Mouse (Mus musculus): ENCODE data around the gene Abr. TPM values are rescaled to one million over a fixed set of nuclear protein-coding genes. Genes with fewer than 3 reads are reported as not detected.

Abr gene
- polyA plus RNA-seq, 1 experiment = 8.5 TPM

DNA sequence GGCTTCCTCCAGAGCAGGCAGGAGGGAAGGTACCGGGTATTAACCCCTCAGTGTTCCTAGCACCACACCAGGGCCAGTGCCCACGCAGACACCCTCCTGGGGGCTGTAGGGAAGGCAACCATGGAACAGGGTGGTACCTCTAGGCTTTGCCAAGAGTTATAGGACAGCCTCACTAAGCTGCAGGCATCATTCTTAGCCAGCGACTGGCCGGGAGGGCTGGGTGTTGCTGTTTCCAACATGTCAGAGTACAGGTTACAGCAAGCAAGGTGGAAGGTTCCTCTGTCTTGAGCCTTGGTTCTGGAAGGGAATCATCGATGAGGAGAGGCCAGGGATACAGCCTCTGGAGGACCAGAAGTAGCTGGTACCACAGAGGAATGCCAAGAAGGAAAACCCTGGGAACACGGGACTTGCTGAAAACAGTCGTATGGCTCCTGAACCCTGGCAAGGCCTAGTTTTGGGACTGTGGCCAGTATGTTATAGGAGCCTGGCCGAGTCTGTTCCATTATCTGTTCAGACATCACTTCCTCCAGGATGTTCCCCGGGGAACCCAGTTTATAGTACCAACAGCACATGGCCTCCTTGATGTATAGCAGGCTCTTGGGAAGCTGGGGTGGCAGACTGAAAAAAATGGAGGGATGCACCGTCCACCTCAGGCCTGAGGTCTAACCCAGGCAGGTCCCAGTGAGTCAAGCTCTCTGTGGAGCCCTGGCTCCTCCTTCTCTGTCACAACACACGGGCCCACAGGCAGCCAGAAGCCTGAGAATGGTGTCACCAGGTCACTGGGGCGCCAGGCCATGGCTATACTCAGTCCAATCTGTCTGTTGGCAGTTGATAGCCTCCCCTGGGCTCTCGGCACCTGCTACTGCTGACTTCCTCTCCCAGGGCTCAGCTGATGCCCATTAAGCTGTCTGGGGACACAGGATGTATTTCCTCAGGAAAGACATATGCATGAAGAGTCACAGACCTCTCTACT lies 112.1 kb downstream of the Abr start:
- Histone ChIP-seq H3K9me3 (no peaks in the 10 kb centered on the region), H3K36me3 (replicated peaks; ENCODE audit: low read length) (no peaks in the 10 kb centered on the region), H3K4me3 (replicated peaks) (no peak overlapping the region), H3K4me1 (peaks cover 40% of the 10 kb centered on the region), H3K27me3 (replicated peaks) (peaks cover 56% of the 10 kb centered on the region)
- no peak for TF ChIP-seq FLI1 (IDR thresholded peaks at IDR 0.05; ENCODE audit: low read length)
- no peak for TF ChIP-seq GATA1 (IDR thresholded peaks at IDR 0.05; ENCODE audit: borderline replicate concordance, low read length)

DNA sequence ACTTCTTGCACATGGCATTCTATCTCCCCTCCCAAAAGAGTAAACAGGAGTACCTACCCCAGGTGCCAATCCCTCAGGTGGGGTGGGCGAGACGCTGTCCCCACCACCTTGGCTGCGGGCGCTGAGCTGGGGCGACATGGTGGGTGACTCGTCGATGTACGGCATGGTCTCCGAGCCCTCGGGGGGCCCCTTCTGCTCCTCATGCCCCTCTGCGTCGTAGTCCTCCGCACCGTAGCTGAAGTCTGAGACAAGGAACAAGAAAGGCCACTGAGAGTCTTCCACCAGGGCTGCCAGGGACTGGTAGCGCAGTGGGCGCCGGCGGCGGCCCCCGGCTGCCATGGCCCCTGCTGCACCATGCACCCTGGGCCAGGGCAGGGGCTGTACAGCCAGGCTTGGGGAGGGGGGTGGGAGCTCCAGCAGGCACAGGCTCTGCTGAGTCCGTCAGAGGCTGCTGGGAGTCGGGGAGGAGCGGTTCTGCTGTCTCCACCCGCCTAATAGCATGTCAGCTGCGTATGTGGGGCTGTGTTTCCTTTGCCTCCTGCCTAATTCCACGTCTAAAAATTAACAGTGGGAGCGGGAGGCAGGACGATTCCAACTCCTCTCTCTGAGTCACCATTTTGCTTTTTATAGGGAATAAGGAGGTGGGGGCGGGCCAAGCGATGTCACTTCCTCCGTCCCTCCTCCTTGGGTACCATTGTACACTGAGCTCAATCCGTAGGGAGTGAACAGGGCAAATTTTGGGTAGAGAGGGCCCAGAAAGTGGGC lies 113.1 kb downstream of the Abr start:
- TF ChIP-seq GATA1 (IDR thresholded peaks at IDR 0.05; ENCODE audit: borderline replicate concordance, low read length) = no peak
- no peak for TF ChIP-seq FLI1 (IDR thresholded peaks at IDR 0.05; ENCODE audit: low read length)
- H3K4me1 ChIP-seq = peaks cover 48% of the 10 kb centered on the region
- H3K36me3 ChIP-seq (replicated peaks; ENCODE audit: low read length) = no peaks in the 10 kb centered on the region
- no peak overlapping the region for H3K4me3 ChIP-seq (replicated peaks)
- H3K9me3 ChIP-seq = no peaks in the 10 kb centered on the region
- peaks cover 54% of the 10 kb centered on the region for H3K27me3 ChIP-seq (replicated peaks)

DNA sequence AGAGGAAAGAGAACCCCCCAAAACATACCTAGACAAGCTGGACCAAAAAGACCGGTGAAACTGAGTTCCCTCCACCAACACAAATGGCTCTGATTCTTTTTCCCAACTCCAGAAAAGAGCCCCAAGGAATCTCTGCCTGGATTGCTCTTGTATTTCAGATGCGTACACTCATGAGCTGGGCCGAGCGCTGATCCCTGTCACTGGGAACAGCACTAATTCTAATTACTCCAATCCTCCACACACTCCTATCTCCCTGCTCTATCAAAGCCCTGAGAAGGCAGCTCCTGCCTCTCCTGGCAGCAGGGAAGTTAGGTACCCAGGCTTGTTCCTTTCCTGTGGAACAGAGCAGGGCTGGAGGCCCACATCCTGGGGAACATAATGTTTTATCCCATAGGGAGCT lies 114.0 kb downstream of the Abr start:
- H3K9me3 ChIP-seq = no peaks in the 10 kb centered on the region
- peaks cover 59% of the 10 kb centered on the region for H3K27me3 ChIP-seq (replicated peaks)
- TF ChIP-seq GATA1 (IDR thresholded peaks at IDR 0.05; ENCODE audit: borderline replicate concordance, low read length) (no peak), FLI1 (IDR thresholded peaks at IDR 0.05; ENCODE audit: low read length) (no peak)
- no peak overlapping the region for H3K4me3 ChIP-seq (replicated peaks)
- no peaks in the 10 kb centered on the region for H3K36me3 ChIP-seq (replicated peaks; ENCODE audit: low read length)
- H3K4me1 ChIP-seq = peaks cover 52% of the 10 kb centered on the region

DNA sequence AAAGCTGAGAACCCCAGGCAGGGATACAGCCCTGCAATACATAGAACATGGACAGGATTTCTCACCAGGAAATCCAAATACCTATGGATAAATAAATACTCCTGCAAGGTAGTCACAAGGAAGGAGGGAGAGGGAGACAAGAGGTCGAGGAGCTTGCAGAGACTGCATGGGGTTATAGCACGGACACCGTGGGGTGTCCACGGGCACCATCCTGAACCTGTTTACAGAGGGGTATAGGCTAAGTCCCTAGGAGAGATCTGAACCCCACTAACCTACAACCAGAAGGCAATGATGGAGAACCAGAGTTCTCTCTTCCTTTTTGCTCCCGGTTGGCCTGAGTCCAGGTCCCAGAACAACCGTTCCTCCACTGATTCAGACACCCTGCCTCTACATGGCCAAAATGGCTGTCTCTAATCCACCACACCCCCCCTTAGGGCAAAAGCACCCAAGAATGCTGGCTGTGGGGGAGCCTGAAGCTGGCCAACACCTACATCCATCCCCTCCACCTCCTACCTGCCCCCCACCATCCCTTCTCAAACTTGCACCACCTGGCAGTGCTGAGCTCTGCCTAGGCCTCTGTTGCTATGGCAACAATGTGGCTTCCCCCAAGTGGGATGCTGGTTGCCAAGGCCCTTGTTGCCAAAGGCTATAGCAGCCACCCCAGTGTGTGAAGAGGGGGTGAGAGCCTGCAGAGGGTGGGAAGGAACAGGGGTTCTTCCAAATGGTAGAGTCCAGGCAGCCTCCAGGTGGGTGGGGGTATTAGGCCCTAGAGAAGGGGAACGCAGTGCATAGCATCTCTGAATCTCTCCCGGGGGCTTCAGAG lies 114.6 kb downstream of the Abr start:
- peaks cover 62% of the 10 kb centered on the region for H3K27me3 ChIP-seq (replicated peaks)
- TF ChIP-seq FLI1 (IDR thresholded peaks at IDR 0.05; ENCODE audit: low read length) = no peak
- no peak for TF ChIP-seq GATA1 (IDR thresholded peaks at IDR 0.05; ENCODE audit: borderline replicate concordance, low read length)
- H3K4me1 ChIP-seq = peaks cover 50% of the 10 kb centered on the region
- no peaks in the 10 kb centered on the region for H3K36me3 ChIP-seq (replicated peaks; ENCODE audit: low read length)
- no peaks in the 10 kb centered on the region for H3K9me3 ChIP-seq
- H3K4me3 ChIP-seq (replicated peaks) = no peak overlapping the region

DNA sequence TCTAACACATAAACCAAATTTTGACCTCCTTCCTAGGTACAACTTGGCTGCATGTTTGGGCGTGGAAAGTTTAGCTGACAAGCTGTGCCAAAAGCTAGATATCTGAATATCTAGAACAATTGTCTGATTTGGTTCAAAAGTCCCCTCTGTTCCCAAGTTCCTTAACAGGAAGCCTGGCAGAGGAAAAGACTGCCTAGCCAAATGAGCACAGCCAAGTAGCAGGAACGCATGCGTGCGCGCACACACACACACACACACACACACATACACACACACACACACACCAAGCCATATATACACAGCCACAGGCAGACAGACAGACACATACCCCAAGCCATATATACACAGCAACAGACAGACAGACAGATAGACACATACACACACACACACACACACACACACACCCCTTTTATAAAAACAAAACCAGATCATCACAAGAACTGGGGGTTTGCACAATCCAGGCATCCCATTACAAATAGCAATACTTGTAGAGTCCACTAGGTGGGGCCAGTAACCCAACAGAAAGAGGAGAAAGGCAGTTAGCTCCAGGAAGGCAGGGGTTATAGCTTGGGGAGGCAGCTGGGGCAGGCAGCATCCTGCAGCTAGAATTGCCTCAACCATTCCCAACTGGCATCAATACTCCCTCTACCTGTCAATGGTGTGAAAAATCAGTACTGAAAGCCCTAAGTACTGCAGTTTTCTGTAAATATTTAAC lies 115.4 kb downstream of the Abr start:
- no peaks in the 10 kb centered on the region for H3K36me3 ChIP-seq (replicated peaks; ENCODE audit: low read length)
- H3K4me3 ChIP-seq (replicated peaks) = no peak overlapping the region
- H3K9me3 ChIP-seq = no peaks in the 10 kb centered on the region
- H3K27me3 ChIP-seq (replicated peaks) = peaks cover 65% of the 10 kb centered on the region
- TF ChIP-seq FLI1 (IDR thresholded peaks at IDR 0.05; ENCODE audit: low read length) = no peak
- TF ChIP-seq GATA1 (IDR thresholded peaks at IDR 0.05; ENCODE audit: borderline replicate concordance, low read length) = no peak
- peaks cover 41% of the 10 kb centered on the region for H3K4me1 ChIP-seq

DNA sequence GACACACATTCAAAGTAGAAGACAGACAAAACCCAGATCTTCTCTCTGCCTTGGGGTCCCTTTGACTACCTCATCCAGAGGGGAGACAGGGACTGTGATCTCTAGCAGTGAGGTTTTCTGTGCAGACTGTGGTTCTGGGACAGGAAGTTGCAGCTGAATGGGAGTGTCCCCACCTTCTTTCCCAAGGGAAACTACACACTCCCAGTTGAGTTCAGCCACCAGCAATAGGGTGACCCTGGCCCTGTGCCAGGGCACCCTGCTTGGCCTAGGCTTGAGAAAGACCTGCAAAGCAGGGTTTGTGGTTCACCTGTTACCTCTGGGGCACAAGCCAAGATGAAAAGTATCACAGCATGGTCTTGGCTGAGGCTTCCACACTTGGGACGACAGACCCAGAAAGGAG lies 117.0 kb downstream of the Abr start:
- Histone ChIP-seq H3K9me3 (no peaks in the 10 kb centered on the region), H3K4me3 (replicated peaks) (no peak overlapping the region), H3K27me3 (replicated peaks) (peaks cover 64% of the 10 kb centered on the region), H3K36me3 (replicated peaks; ENCODE audit: low read length) (no peaks in the 10 kb centered on the region), H3K4me1 (peaks cover 29% of the 10 kb centered on the region)
- no peak for TF ChIP-seq FLI1 (IDR thresholded peaks at IDR 0.05; ENCODE audit: low read length)
- TF ChIP-seq GATA1 (IDR thresholded peaks at IDR 0.05; ENCODE audit: borderline replicate concordance, low read length) = no peak

DNA sequence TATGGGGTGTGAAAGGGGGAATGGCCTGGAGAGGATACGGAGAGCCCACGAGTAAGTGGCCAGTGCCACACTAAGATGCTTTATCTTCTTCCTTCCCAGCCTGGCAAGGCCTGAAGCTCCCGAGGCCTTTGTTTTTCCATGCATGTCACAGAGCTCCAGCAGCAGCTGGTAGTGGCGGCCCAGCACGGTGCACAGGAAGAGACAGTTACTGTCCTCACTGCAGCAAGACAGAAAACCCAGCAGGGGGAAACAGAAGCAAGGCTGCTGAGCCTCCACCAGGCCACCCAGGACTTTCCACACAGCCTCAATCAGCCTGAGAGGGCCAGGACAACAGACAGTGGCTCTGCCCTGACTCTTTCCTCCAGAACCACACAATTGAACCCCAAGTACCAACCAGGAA lies 118.1 kb downstream of the Abr start:
- no peaks in the 10 kb centered on the region for H3K36me3 ChIP-seq (replicated peaks; ENCODE audit: low read length)
- no peaks in the 10 kb centered on the region for H3K9me3 ChIP-seq
- H3K27me3 ChIP-seq (replicated peaks) = peaks cover 58% of the 10 kb centered on the region
- TF ChIP-seq GATA1 (IDR thresholded peaks at IDR 0.05; ENCODE audit: borderline replicate concordance, low read length) = no peak
- H3K4me1 ChIP-seq = peaks cover 23% of the 10 kb centered on the region
- no peak overlapping the region for H3K4me3 ChIP-seq (replicated peaks)

DNA sequence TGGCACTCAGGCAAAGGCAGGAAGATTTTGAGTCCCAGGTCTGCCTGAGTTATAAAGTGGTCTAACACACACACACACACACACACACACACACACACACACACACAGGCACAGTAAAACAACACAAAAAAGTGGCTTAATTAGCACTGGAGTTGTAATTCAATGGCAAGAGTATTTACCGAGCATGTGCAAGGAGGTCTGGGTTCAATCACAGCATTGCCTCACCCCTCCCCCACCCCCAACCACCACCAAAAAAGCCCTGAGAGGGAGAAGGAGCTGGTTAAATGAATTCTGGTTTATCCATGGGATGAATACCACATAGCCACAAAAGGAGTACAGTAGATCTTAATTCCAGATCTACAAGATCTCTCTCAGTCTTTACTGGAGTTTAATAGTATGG lies 122.1 kb downstream of the Abr start:
- Histone ChIP-seq H3K9me3 (no peaks in the 10 kb centered on the region), H3K27me3 (replicated peaks) (peaks cover 58% of the 10 kb centered on the region), H3K36me3 (replicated peaks; ENCODE audit: low read length) (no peaks in the 10 kb centered on the region), H3K4me3 (replicated peaks) (no peak overlapping the region), H3K4me1 (peaks cover 52% of the 10 kb centered on the region)
- TF ChIP-seq GATA1 (IDR thresholded peaks at IDR 0.05; ENCODE audit: borderline replicate concordance, low read length) (no peak), FLI1 (IDR thresholded peaks at IDR 0.05; ENCODE audit: low read length) (no peak)

DNA sequence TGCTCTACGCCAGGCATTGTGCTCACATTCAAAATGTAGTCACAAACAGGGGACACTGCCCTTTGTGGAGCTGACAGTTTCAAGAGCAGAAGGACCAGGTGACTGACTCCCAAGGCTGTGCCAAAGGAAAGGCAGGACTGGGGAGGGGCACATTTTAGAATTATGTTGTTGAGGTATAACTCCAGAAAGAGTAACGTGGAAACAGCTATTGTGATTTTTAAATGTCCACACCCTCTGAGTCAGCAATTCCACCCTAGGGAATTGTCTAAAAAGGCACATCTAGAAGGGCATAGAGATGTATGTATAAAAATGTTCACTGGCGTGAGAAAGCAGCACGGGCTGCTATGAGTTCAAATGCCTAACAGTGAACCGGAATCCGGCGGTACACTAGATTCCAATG lies 122.5 kb downstream of the Abr start:
- H3K4me1 ChIP-seq = peaks cover 52% of the 10 kb centered on the region

More for the DNA sequence above, 122.5 kb downstream of the Abr start:
- Histone ChIP-seq H3K36me3 (replicated peaks; ENCODE audit: low read length) (no peaks in the 10 kb centered on the region), H3K27me3 (replicated peaks) (peaks cover 61% of the 10 kb centered on the region), H3K9me3 (no peaks in the 10 kb centered on the region), H3K4me3 (replicated peaks) (no peak overlapping the region)
- TF ChIP-seq FLI1 (IDR thresholded peaks at IDR 0.05; ENCODE audit: low read length) (no peak), GATA1 (IDR thresholded peaks at IDR 0.05; ENCODE audit: borderline replicate concordance, low read length) (no peak)

Data from megakaryocyte, embryonic 14.5 days (primary cell).